Mouse (Mus musculus): ENCODE data around the gene Zp3. TPM values are rescaled to one million over a fixed set of nuclear protein-coding genes. Genes with fewer than 3 reads are reported as not detected.
A peak's percentile ranks its signal among the peaks of the same experiment; 100 is the strongest.

The Zp3 gene
- polyA plus RNA-seq, 1 experiment from 2014 or later = not detected

DNA sequence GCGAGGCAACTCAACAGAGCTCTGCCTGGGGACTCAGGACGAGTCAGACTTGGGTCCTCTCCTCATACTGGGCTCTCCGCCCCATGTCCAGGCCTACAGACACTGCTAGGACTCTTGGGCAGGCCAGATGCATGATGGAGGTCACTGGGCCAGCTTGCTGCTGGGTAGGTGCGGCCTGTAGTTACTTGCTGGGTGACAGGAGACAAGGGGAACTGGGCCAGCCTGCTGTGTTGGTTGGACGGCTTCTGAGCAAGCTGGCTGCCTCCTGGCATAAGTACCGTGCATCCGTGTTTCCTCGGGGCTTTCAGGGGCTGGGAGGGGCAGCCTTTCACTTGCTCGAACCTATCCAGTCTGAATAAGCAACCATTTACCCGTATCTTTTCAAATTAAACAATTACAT lies 35.7 kb downstream of the Zp3 start:
- H3K4me1 ChIP-seq = peaks cover 18% of the 10 kb centered on the region
- WGBS (ENCODE audit: insufficient replicate concordance) = 74% methylated on average over 10 of the region's 10 CpGs
- no peaks in the 10 kb centered on the region for H3K27me3 ChIP-seq (replicated peaks)
- H3K9me3 ChIP-seq (replicated peaks) = no peaks in the 10 kb centered on the region
- no peak for ATAC-seq
- no peak overlapping the region for H3K9ac ChIP-seq
- no peak overlapping the region for H3K27ac ChIP-seq
- H3K4me2 ChIP-seq = no peak overlapping the region
- H3K4me3 ChIP-seq = no peak overlapping the region
- H3K36me3 ChIP-seq = peaks cover 27% of the 10 kb centered on the region

DNA sequence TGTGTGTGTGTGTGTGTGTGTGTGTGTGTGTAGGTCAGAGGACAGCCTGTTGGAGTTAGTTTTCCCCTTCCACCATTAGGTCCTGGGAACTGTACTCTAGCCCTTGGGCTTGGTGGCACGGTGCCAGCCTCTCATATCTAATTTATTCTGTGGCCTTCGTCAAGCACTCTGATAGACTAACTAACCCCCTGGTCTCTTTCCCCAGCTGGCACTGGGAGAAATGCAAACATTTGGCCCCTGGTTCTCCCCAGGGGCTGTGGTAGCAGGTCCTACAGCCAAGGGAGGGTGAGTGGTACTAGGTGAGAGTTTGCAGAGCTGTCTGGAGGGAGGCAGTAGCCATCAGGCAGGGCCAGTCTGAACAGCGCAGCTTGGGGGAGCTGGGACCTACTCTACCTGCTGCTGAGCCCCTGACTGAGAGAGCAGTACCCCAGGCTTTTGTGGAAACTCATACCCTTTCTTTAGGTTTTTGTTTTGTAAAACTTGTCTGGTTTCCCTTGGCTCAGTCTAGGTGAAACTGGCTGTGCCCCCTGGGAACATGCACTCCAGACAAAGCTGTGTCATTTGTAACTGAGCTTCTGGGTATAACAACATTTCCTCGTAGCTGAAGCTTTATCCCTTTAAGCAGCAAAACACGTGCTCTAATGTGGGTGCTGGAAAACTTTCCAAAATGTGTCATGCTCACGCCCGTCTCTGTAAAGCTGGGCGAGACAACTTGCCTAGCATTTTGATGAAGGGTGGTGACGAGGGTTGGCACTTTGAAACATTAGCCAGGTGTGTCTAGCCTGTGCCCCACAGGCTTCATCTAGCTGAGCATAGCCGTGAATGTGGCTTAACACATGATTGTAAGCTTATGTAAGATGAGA lies 36.3 kb downstream of the Zp3 start:
- H3K4me2 ChIP-seq = no peak overlapping the region
- 76% methylated on average over 10 of the region's 10 CpGs for WGBS (ENCODE audit: insufficient replicate concordance)
- H3K27me3 ChIP-seq (replicated peaks) = no peaks in the 10 kb centered on the region
- H3K36me3 ChIP-seq = peaks cover 22% of the 10 kb centered on the region
- no peak overlapping the region for H3K27ac ChIP-seq
- no peak overlapping the region for H3K9ac ChIP-seq
- no peaks in the 10 kb centered on the region for H3K9me3 ChIP-seq (replicated peaks)
- peaks cover 18% of the 10 kb centered on the region for H3K4me1 ChIP-seq
- H3K4me3 ChIP-seq = no peak overlapping the region
- ATAC-seq = no peak

DNA sequence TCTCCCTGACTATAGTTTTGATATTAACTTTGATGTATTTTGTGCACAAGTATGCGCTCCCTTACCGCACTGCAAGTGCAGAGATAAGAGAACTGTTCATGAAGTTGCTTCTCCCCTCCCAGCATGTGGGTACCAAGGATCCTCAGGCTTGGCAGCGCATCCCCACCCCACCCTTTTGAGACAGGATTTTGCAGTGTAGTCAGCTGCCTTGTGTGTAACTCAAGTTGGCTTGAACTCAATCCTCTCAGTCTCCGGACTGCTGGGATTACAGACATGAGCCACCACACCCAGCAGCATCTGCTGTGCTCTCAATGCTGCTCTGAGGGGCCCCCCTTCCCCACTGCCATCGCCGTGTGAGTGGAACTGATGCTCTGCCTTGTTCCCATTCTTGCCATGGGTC lies 37.4 kb downstream of the Zp3 start:
- Histone ChIP-seq H3K27me3 (replicated peaks) (no peaks in the 10 kb centered on the region), H3K9me3 (replicated peaks) (no peaks in the 10 kb centered on the region), H3K9ac (no peak overlapping the region), H3K4me1 (peaks cover 18% of the 10 kb centered on the region), H3K4me2 (no peak overlapping the region), H3K4me3 (no peak overlapping the region), H3K27ac (no peak overlapping the region), H3K36me3 (peaks cover 15% of the 10 kb centered on the region)
- ATAC-seq = no peak
- 72% methylated on average over 6 of the region's 6 CpGs for WGBS (ENCODE audit: insufficient replicate concordance)

DNA sequence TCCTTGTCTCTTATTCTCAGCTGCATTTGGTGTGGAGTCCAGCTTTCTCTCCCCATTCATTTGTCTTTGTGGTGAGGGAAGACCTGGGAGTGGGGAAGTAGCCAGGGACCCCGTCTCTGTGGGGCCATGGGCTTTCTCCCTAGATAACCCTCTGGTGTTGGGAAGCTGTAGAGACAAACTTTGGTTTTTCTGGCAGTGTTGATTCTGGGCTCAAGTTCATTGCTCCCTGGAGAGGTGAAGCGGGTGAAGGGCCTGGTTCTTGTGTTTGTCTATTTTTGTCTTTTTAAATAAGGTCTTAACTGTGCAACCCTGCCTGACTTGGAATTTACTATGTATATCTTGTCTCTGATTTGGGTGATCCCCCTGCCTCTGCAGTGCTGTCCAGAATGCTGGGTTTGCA lies 38.8 kb downstream of the Zp3 start:
- H3K9me3 ChIP-seq (replicated peaks) = no peaks in the 10 kb centered on the region
- no peak overlapping the region for H3K4me3 ChIP-seq
- H3K4me2 ChIP-seq = no peak overlapping the region
- no peak for ATAC-seq
- no peak overlapping the region for H3K9ac ChIP-seq
- no peak overlapping the region for H3K27ac ChIP-seq
- H3K36me3 ChIP-seq = peaks cover 3% of the 10 kb centered on the region; the same call in 1 of the 2 replicates
- H3K27me3 ChIP-seq (replicated peaks) = no peaks in the 10 kb centered on the region
- 62% methylated on average over 2 of the region's 2 CpGs for WGBS (ENCODE audit: insufficient replicate concordance)
- H3K4me1 ChIP-seq = peaks cover 18% of the 10 kb centered on the region

DNA sequence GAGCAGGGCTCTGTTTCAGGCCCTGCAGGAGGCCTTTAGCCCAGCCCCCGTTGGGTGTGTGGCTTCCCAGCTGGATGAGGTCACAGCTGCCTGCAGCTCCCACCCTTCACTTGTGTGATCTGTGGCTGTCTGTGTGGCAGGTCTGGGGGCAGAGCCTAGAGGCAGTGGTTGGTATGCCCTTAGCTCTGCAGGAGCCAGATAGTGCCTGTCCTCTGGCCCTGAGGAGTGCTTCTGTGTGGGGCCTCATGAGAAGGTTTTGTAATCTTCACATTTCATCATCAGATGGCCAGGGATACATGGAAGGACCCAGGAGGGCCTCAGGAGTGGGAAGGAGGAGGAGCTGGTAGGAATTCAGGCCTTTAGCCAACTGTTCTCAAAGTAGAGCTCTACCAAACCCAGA lies 40.0 kb downstream of the Zp3 start:
- peak; percentile 75 for ATAC-seq
- no peaks in the 10 kb centered on the region for H3K27me3 ChIP-seq (replicated peaks)
- peaks cover 3% of the 10 kb centered on the region; the same call in 1 of the 2 replicates for H3K36me3 ChIP-seq
- H3K27ac ChIP-seq = no peak overlapping the region
- H3K9me3 ChIP-seq (replicated peaks) = no peaks in the 10 kb centered on the region
- 17% methylated on average over 1 of the region's 1 CpGs for WGBS (ENCODE audit: insufficient replicate concordance)
- peaks cover 18% of the 10 kb centered on the region for H3K4me1 ChIP-seq
- H3K4me3 ChIP-seq = no peak overlapping the region
- no peak overlapping the region for H3K9ac ChIP-seq
- no peak overlapping the region for H3K4me2 ChIP-seq

DNA sequence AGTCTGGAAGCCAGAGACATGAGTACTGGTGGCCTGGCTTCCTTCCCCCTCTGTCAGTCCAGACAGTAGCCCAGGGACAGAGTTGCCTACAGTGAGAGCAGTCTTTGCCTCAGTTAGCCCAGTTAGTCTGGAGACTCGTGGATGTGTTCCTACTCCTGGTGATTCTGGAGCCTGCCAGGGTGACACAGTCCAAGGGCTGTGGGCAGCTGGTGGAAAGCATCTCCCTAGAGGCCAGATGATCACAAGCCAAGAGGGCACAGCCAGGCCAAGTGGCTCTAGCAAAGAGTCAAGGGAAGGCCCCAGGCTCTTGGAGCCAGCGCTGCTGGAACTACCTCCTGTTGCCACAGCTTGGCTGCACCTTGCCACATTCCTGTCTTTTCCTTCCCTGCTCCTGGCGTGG lies 45.8 kb downstream of the Zp3 start:
- ATAC-seq = no peak
- WGBS (ENCODE audit: insufficient replicate concordance) = 56% methylated on average over 3 of the region's 3 CpGs
- no peaks in the 10 kb centered on the region for H3K4me1 ChIP-seq

DNA sequence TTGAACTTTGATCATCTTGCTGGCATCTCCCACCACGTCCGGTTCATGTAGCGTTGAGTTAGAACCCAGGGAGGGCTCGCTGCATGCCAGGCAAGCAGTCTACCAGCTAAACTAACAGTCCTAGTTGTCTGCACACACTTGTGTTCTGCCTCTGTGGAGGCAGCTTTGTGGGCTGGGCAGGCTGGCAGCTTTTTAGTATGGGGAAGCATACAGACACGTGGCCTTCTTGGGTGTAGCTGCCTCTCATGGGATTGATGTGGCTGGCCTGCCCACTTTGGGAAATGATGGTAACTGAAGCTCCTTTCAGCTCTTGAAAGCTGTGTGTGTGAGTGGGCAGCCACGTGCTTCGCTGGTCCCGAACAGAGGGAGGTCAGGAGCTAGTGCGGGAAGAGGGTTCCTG lies 47.0 kb downstream of the Zp3 start:
- 77% methylated on average over 9 of the region's 9 CpGs for WGBS (ENCODE audit: insufficient replicate concordance)
- no peak for ATAC-seq

More for the DNA sequence above, 45.8 kb downstream of the Zp3 start:
- Histone ChIP-seq H3K9me3 (replicated peaks) (no peaks in the 10 kb centered on the region), H3K4me3 (no peak overlapping the region), H3K9ac (no peak overlapping the region), H3K27ac (no peak overlapping the region), H3K4me2 (no peak overlapping the region), H3K27me3 (replicated peaks) (no peaks in the 10 kb centered on the region), H3K36me3 (peaks cover 44% of the 10 kb centered on the region)

DNA sequence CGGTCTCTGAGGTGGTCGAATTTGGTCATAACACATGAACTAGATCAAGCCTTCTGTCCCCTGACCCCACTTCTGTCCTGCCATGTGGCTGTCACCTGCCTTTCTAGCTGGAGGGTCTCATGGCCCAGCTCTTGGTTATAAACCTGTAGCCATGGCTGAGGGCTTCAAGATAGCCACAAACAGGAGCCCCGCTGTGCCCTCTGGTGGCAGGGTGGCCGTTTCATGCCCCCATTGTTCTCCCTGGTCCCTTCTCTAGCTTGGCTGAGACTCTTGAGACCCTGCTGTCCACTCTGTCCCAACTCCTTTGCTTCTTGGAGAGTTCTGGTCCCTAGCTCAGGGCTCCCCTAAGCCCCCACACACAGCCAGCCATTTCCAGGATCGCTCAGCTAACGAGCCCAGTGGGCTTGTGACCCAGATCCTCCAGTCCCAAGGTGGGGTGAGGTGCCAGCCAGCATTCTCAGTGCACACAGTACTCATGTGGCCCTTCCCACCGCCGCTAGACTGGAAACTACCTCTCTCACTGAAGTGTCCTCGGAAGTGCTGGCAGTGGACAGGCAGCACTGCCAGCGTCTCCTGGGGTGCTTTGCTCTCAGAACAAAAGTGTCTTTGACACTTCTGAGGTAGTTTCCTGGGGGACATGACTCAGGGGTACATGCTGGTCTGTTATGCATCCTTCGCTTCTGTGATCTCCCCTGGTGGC lies 47.9 kb downstream of the Zp3 start:
- no peak overlapping the region for H3K27ac ChIP-seq
- H3K27me3 ChIP-seq (replicated peaks) = no peaks in the 10 kb centered on the region
- WGBS (ENCODE audit: insufficient replicate concordance) = 74% methylated on average over 11 of the region's 11 CpGs

More for the DNA sequence above, 47.0 kb downstream of the Zp3 start:
- Histone ChIP-seq H3K9me3 (replicated peaks) (no peaks in the 10 kb centered on the region), H3K27me3 (replicated peaks) (no peaks in the 10 kb centered on the region), H3K4me3 (no peak overlapping the region), H3K4me2 (no peak overlapping the region), H3K27ac (no peak overlapping the region), H3K4me1 (no peaks in the 10 kb centered on the region), H3K36me3 (peaks cover 52% of the 10 kb centered on the region), H3K9ac (no peak overlapping the region)

DNA sequence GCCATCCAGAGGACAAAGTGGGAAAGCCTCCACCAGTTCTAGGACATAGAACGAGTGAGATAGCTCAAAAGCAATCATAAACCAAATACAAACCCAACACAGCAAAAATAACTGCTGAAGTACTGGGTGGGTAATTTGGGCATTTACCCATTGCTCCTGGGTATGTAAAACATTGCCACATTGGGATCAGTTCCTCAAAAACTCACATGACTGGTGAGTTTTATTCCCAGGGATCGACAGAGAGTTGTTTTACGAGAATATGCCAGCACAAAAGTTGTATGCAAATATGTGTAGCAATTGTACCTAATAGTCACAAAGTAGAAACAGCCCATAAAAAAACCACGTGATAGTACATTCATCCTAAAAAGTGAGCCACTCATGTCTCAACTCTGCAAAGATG lies 55.0 kb downstream of the Zp3 start:
- no peak overlapping the region for H3K27ac ChIP-seq
- H3K36me3 ChIP-seq = peaks cover 30% of the 10 kb centered on the region
- no peak for ATAC-seq
- peaks cover 9% of the 10 kb centered on the region; the same call in 1 of the 2 replicates for H3K4me1 ChIP-seq
- H3K4me2 ChIP-seq = no peak overlapping the region
- H3K9ac ChIP-seq = no peak overlapping the region
- no peaks in the 10 kb centered on the region for H3K9me3 ChIP-seq (replicated peaks)
- WGBS (ENCODE audit: insufficient replicate concordance) = 52% methylated on average over 4 of the region's 4 CpGs
- H3K27me3 ChIP-seq (replicated peaks) = no peaks in the 10 kb centered on the region
- H3K4me3 ChIP-seq = no peak overlapping the region

More for the DNA sequence above, 47.9 kb downstream of the Zp3 start:
- Histone ChIP-seq H3K9me3 (replicated peaks) (no peaks in the 10 kb centered on the region), H3K4me2 (no peak overlapping the region), H3K4me1 (no peaks in the 10 kb centered on the region), H3K4me3 (no peak overlapping the region), H3K36me3 (peaks cover 61% of the 10 kb centered on the region), H3K9ac (no peak overlapping the region)
- ATAC-seq = no peak

DNA sequence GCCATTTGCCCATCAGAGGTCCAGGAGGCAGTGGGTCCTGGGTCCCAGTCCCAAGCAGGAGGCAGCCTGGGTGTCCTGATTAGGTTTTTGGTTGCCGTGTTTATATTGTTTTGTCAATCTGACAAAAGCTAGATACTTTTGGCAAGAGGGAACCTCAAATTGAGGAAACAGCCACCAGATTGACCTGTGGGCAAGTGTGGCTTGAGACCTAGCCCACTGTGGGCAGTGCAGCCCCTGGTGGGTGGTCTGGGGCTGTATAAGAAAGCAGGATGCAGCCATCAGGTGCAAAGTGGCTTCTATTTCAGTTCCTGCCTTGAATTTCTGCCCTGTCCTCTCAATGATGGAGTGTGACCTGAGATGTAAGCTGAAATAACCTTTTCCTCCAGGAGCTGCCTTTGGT lies 55.4 kb downstream of the Zp3 start:
- Histone ChIP-seq H3K27me3 (replicated peaks) (no peaks in the 10 kb centered on the region), H3K9ac (no peak overlapping the region), H3K4me3 (no peak overlapping the region), H3K4me2 (no peak overlapping the region), H3K4me1 (peaks cover 9% of the 10 kb centered on the region; the same call in 1 of the 2 replicates), H3K27ac (no peak overlapping the region), H3K9me3 (replicated peaks) (no peaks in the 10 kb centered on the region), H3K36me3 (peaks cover 26% of the 10 kb centered on the region)
- ATAC-seq = no peak
- 42% methylated on average over 1 of the region's 1 CpGs for WGBS (ENCODE audit: insufficient replicate concordance)

DNA sequence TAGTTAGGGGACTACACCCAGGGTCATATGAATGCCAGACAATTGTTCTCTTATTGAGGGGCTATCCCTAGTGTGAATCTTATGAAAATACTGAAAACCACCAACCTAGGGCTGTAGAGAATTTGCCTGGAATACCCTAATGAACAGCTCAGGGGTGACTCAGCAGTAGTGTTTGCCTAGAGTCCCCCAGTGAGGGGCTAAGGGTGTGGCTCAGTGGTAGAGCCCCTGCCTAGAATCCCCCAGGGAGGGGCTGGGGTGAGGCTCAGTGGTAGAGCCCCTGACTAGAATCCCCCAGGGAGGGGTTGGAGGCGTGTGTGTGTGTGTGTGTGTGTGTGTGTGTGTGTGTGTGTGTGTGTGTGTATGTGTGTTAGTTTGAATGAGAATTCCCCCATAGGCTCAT lies 56.8 kb downstream of the Zp3 start:
- Histone ChIP-seq H3K27me3 (replicated peaks) (no peaks in the 10 kb centered on the region), H3K36me3 (peaks cover 13% of the 10 kb centered on the region), H3K4me2 (no peak overlapping the region), H3K4me3 (no peak overlapping the region), H3K4me1 (peaks cover 17% of the 10 kb centered on the region), H3K9me3 (replicated peaks) (no peaks in the 10 kb centered on the region), H3K9ac (no peak overlapping the region), H3K27ac (no peak overlapping the region)
- 43% methylated on average over 1 of the region's 1 CpGs for WGBS (ENCODE audit: insufficient replicate concordance)
- no peak for ATAC-seq
